ENCODE assay signal across 18 mouse cellular contexts in genomic region chr10:26302336-26302735, GRCm38 (mm10).
"Had no signal": no experiment of that assay in that cellular context is flagged by ENCODE, and none has a peak within 500 bp of the region (broad histone marks: within the 10 kb centered on the region; RNA-seq: fewer than 3 reads in every experiment).

No protein-coding gene starts in this region.

- H3K9me3 ChIP-seq: liver, embryonic 13.5 days; midbrain, embryonic 12.5 days; midbrain, embryonic 15.5 days; neural tube, embryonic 12.5 days; neural tube, embryonic 15.5 days had no signal

- H3K4me1 ChIP-seq: liver, embryonic 13.5 days; midbrain, embryonic 12.5 days; midbrain, embryonic 15.5 days; neural tube, embryonic 12.5 days; neural tube, embryonic 15.5 days had no signal

- H3K27me3 ChIP-seq: liver, embryonic 13.5 days; midbrain, embryonic 12.5 days; midbrain, embryonic 15.5 days; neural tube, embryonic 12.5 days; neural tube, embryonic 15.5 days had no signal

- DNase-seq: kidney, adult 2 months; kidney, postnatal 25 days; layer of hippocampus, adult 9-11 months; liver, embryonic 13.5 days; lung, embryonic 14.5 days; right cerebral cortex, adult 18-20 months; right cerebral cortex, postnatal 4 days; thymus, postnatal 25 days had no signal

- ATAC-seq: intestine, postnatal 0 days; lung, postnatal 0 days; midbrain, embryonic 15.5 days had no signal

- H3K27ac ChIP-seq: kidney, postnatal 0 days; layer of hippocampus, adult 2 months; liver, embryonic 13.5 days; macrophage; midbrain, embryonic 12.5 days; midbrain, embryonic 15.5 days; neural tube, embryonic 12.5 days; neural tube, embryonic 15.5 days; stomach, postnatal 0 days had no signal

- H3K4me3 ChIP-seq: layer of hippocampus, adult 2 months; liver, embryonic 13.5 days; midbrain, embryonic 12.5 days; midbrain, embryonic 15.5 days; neural tube, embryonic 12.5 days; neural tube, embryonic 15.5 days had no signal

- H3K4me2 ChIP-seq: liver, embryonic 13.5 days; lung, embryonic 14.5 days; midbrain, embryonic 12.5 days; midbrain, embryonic 15.5 days; neural tube, embryonic 12.5 days; neural tube, embryonic 15.5 days had no signal

- H3K9ac ChIP-seq: liver, embryonic 13.5 days; lung, embryonic 14.5 days; midbrain, embryonic 12.5 days; midbrain, embryonic 15.5 days; neural tube, embryonic 12.5 days; neural tube, embryonic 15.5 days had no signal
